10 mouse cellular contexts compared by ENCODE assay signal in genomic region chr8:123105553-123106326, GRCm38 (mm10). TPM values are rescaled to one million over a fixed set of nuclear protein-coding genes. Genes with fewer than 3 reads are reported as not detected.
DNase-seq lines count a peak whose midpoint lies in the region; ATAC-seq and TF ChIP-seq lines count a peak whose summit lies in the region.
"Had no signal": no experiment of that assay in that cellular context is flagged by ENCODE, and none has a peak within 500 bp of the region (broad histone marks: within the 10 kb centered on the region; RNA-seq: fewer than 3 reads in every experiment).

No protein-coding gene starts in this region.

- peak; percentile 54 for TF ChIP-seq CTCF in heart, postnatal 0 days (IDR thresholded peaks at IDR 0.05; ENCODE audit: low read depth)

- H3K27me3 ChIP-seq in heart, postnatal 0 days (ENCODE audit: control insufficient read depth, insufficient read depth, low read length) = no peaks in the 10 kb centered on the region

- WGBS in heart, postnatal 0 days = 69% methylated on average over 5 of the region's 5 CpGs

- peaks cover 25% of the 10 kb centered on the region for H3K36me3 ChIP-seq in heart, postnatal 0 days (replicated peaks; ENCODE audit: control insufficient read depth, insufficient read depth, low read length)

- H3K9ac ChIP-seq in heart, postnatal 0 days (replicated peaks; ENCODE audit: low read depth, low read length) = no peak overlapping the region
- H3K9ac ChIP-seq: heart, embryonic 15.5 days had no signal

- no peak for TF ChIP-seq EP300 in heart, postnatal 0 days (IDR thresholded peaks at IDR 0.05; ENCODE audit: low read depth)

- no peak overlapping the region for H3K4me3 ChIP-seq in heart, postnatal 0 days (ENCODE audit: low read depth, low read length)
- H3K4me3 ChIP-seq: heart, embryonic 15.5 days had no signal

- no peak for ATAC-seq in heart, postnatal 0 days (ENCODE audit: insufficient read depth, low read depth)
- ATAC-seq in megakaryocyte, adult 5-6 weeks (ENCODE audit: poor library complexity, severe bottlenecking) = no peak

- H3K9me3 ChIP-seq in heart, postnatal 0 days (replicated peaks; ENCODE audit: control insufficient read depth, low read length) = no peaks in the 10 kb centered on the region
- H3K9me3 ChIP-seq: heart, embryonic 15.5 days had no signal

- H3K4me1 ChIP-seq in heart, postnatal 0 days (ENCODE audit: control insufficient read depth, insufficient read depth) = peaks cover 10% of the 10 kb centered on the region

- no peak overlapping the region for H3K4me2 ChIP-seq in heart, postnatal 0 days (ENCODE audit: low read depth, low read length)
- H3K4me2 ChIP-seq: heart, embryonic 15.5 days had no signal

- no peak overlapping the region for H3K27ac ChIP-seq in heart, postnatal 0 days (ENCODE audit: low read depth)
- H3K27ac ChIP-seq: heart, embryonic 15.5 days had no signal

- DNase-seq in heart, postnatal 0 days (ENCODE audit: low spot score) = peak; percentile 42
- DNase-seq in heart, adult 11 months = no peak
- peak; percentile 46 for DNase-seq in 3134 (ENCODE audit: extremely low read depth, insufficient read length, low spot score)
- peak; percentile 72 for DNase-seq in MN1 (ENCODE audit: low spot score)
- peak; percentile 66 for DNase-seq in hindlimb bud, embryonic 11.5 days (ENCODE audit: extremely low spot score, low read depth, low spot score)
- DNase-seq in adrenal gland, postnatal 36 days = no peak
- no peak for DNase-seq in spleen, adult 12 weeks (ENCODE audit: low spot score)
- DNase-seq: adrenal gland, adult 8-10 months had no signal

RNA-seq across cellular contexts. Expression of gene Rpl13, which starts 3.6 kb away (rescaled TPM):
- 2,455 and 2,720 TPM in 2 replicates for total RNA-seq in heart, postnatal 0 days (2014; rRNA removed; ENCODE audit: low replicate concordance)
- 813 and 854 TPM in 2 replicates for polyA plus RNA-seq in heart, postnatal 0 days (2015; fragmentation: Nextera tagmentation; extraction: Ambion mirVana)
- total RNA-seq in adrenal gland, postnatal 36 days (2021) = 100 to 1,000 TPM; 706 to 750 TPM
- 726 and 746 TPM in 2 replicates for total RNA-seq in megakaryocyte, adult 5-6 weeks (2015)
- 1,905 and 2,227 TPM in 2 replicates for total RNA-seq in megakaryocyte, adult 5-6 weeks (2017)

RNA-seq across cellular contexts. Expression of gene Cpne7, which starts 11.4 kb away (rescaled TPM):
- total RNA-seq in heart, postnatal 0 days (2014; rRNA removed; ENCODE audit: low replicate concordance) = 0.42 and 9.0 TPM in 2 replicates
- polyA plus RNA-seq in heart, postnatal 0 days (2015; fragmentation: Nextera tagmentation; extraction: Ambion mirVana) = 0.15 and 0.16 TPM in 2 replicates
- 1 to 10 TPM; 3.6 to 5.0 TPM for total RNA-seq in adrenal gland, postnatal 36 days (2021)
- 0.11 TPM in 1 of 2 replicates, not detected in the other for total RNA-seq in megakaryocyte, adult 5-6 weeks (2015)
- total RNA-seq in megakaryocyte, adult 5-6 weeks (2017) = 0.22 and 0.98 TPM in 2 replicates

RNA-seq across cellular contexts. Expression of gene Spg7, which starts 43.0 kb away (rescaled TPM):
- 72.8 and 83.1 TPM in 2 replicates for total RNA-seq in heart, postnatal 0 days (2014; rRNA removed; ENCODE audit: low replicate concordance)
- polyA plus RNA-seq in heart, postnatal 0 days (2015; fragmentation: Nextera tagmentation; extraction: Ambion mirVana) = 63.3 and 65.1 TPM in 2 replicates
- 10 to 100 TPM; 82.4 to 92.7 TPM for total RNA-seq in adrenal gland, postnatal 36 days (2021)
- 39.2 and 40.0 TPM in 2 replicates for total RNA-seq in megakaryocyte, adult 5-6 weeks (2015)
- 34.3 and 56.2 TPM in 2 replicates for total RNA-seq in megakaryocyte, adult 5-6 weeks (2017)

RNA-seq across cellular contexts. Expression of gene Sult5a1, which starts 52.4 kb away (rescaled TPM):
- total RNA-seq in heart, postnatal 0 days (2014; rRNA removed; ENCODE audit: low replicate concordance) = 1.4 and 3.4 TPM in 2 replicates
- polyA plus RNA-seq in heart, postnatal 0 days (2015; fragmentation: Nextera tagmentation; extraction: Ambion mirVana) = 1.6 and 2.0 TPM in 2 replicates
- 1 to 10 TPM; 5.6 to 5.8 TPM for total RNA-seq in adrenal gland, postnatal 36 days (2021)
- total RNA-seq in megakaryocyte, adult 5-6 weeks (2015) = not detected in 2 replicates
- total RNA-seq in megakaryocyte, adult 5-6 weeks (2017) = not detected in 2 replicates

Comparison
In these comparisons a context has a peak if more than half of its experiments do, and no peak if none do; other contexts are left out.
1. DNase-seq: peak in heart, postnatal 0 days (single experiment), 3134 (single experiment), MN1 (single experiment) and hindlimb bud, embryonic 11.5 days (single experiment); none in heart, adult 11 months (single experiment), adrenal gland, postnatal 36 days (0 of 2) and spleen, adult 12 weeks (single experiment).